Mouse (Mus musculus): ENCODE measurements around the gene Olfr165. TPM values are rescaled to one million over a fixed set of nuclear protein-coding genes. Genes with fewer than 3 reads are reported as not detected.
"Not testable (repeated sequence)": the region's sequence is repeated elsewhere in the genome, so short reads cannot be mapped to it uniquely, and the experiment has no call there.

The Olfr165 gene
- not detected in 2 replicates for polyA plus RNA-seq (2015; fragmentation: Nextera tagmentation; extraction: Ambion mirVana)

GRCm38 (mm10) chr16:19423034-19423433 lies at the start of gene Olfr165:
Olfr165 (minus strand) TSS chr16:19423134.
- no peak within 1 kb of the TSS for H3K27ac ChIP-seq (ENCODE audit: low read depth, low read length)
- ATAC-seq = no peak
- H3K36me3 ChIP-seq (ENCODE audit: control insufficient read depth, insufficient read depth, low read length) = no peaks in the 10 kb centered on the region
- whole genome bisulfite sequencing = 58% methylated on average over 1 of the region's 1 CpGs
- H3K4me3 ChIP-seq (ENCODE audit: low read length) = no peak within 1 kb of the TSS
- H3K4me1 ChIP-seq (ENCODE audit: control insufficient read depth, insufficient read depth, low read depth, low read length) = no peaks in the 10 kb centered on the region
- no peak within 1 kb of the TSS for H3K4me2 ChIP-seq (ENCODE audit: low read length)
- H3K9me3 ChIP-seq (ENCODE audit: control insufficient read depth, low read length) = no peaks in the 10 kb centered on the region
- no peaks in the 10 kb centered on the region for H3K27me3 ChIP-seq (replicated peaks; ENCODE audit: control insufficient read depth, insufficient read depth, low read length)
- H3K9ac ChIP-seq (ENCODE audit: low read depth, low read length) = no peak within 1 kb of the TSS

GRCm38 (mm10) chr16:19464365-19464764 lies 41.4 kb upstream of the Olfr165 start:
- Histone ChIP-seq H3K27ac (ENCODE audit: low read depth, low read length) (no peak overlapping the region), H3K27me3 (replicated peaks; ENCODE audit: control insufficient read depth, insufficient read depth, low read length) (no peaks in the 10 kb centered on the region), H3K4me2 (ENCODE audit: low read length) (no peak overlapping the region), H3K9ac (ENCODE audit: low read depth, low read length) (no peak overlapping the region), H3K36me3 (ENCODE audit: control insufficient read depth, insufficient read depth, low read length) (no peaks in the 10 kb centered on the region), H3K4me1 (ENCODE audit: control insufficient read depth, insufficient read depth, low read depth, low read length) (no peaks in the 10 kb centered on the region), H3K4me3 (ENCODE audit: low read length) (no peak overlapping the region), H3K9me3 (ENCODE audit: control insufficient read depth, low read length) (peaks cover 2% of the 10 kb centered on the region; the same call in 1 of the 2 replicates)
- WGBS = 100% methylated on average over 1 of the region's 1 CpGs
- no peak for ATAC-seq

GRCm38 (mm10) chr16:19458741-19459140 lies 35.8 kb upstream of the Olfr165 start:
- not testable (repeated sequence) for H3K27ac ChIP-seq (ENCODE audit: low read depth, low read length); ATAC-seq; H3K9ac ChIP-seq (ENCODE audit: low read depth, low read length); H3K27me3 ChIP-seq (replicated peaks; ENCODE audit: control insufficient read depth, insufficient read depth, low read length); H3K36me3 ChIP-seq (ENCODE audit: control insufficient read depth, insufficient read depth, low read length); H3K4me1 ChIP-seq (ENCODE audit: control insufficient read depth, insufficient read depth, low read depth, low read length); H3K9me3 ChIP-seq (ENCODE audit: control insufficient read depth, low read length); H3K4me3 ChIP-seq (ENCODE audit: low read length); H3K4me2 ChIP-seq (ENCODE audit: low read length)
- WGBS = 75% methylated on average over 4 of the region's 4 CpGs

GRCm38 (mm10) chr16:19387984-19388383 lies 35.0 kb downstream of the Olfr165 start:
- no peak overlapping the region for H3K27ac ChIP-seq (ENCODE audit: low read depth, low read length)
- WGBS = 64% methylated on average over 3 of the region's 3 CpGs
- no peaks in the 10 kb centered on the region for H3K27me3 ChIP-seq (replicated peaks; ENCODE audit: control insufficient read depth, insufficient read depth, low read length)
- no peaks in the 10 kb centered on the region for H3K4me1 ChIP-seq (ENCODE audit: control insufficient read depth, insufficient read depth, low read depth, low read length)
- no peaks in the 10 kb centered on the region for H3K36me3 ChIP-seq (ENCODE audit: control insufficient read depth, insufficient read depth, low read length)
- H3K4me2 ChIP-seq (ENCODE audit: low read length) = no peak overlapping the region
- ATAC-seq = no peak
- no peaks in the 10 kb centered on the region for H3K9me3 ChIP-seq (ENCODE audit: control insufficient read depth, low read length)
- no peak overlapping the region for H3K9ac ChIP-seq (ENCODE audit: low read depth, low read length)
- no peak overlapping the region for H3K4me3 ChIP-seq (ENCODE audit: low read length)

Other genes with a start within 250 kb of the Olfr165 start
- gene Olfr164, start 109.1 kb downstream of the Olfr165 start, polyA plus RNA-seq (2015; fragmentation: Nextera tagmentation; extraction: Ambion mirVana) = not detected in 2 replicates
- not detected in 2 replicates for gene Olfr166, start 60.6 kb upstream of the Olfr165 start, polyA plus RNA-seq (2015; fragmentation: Nextera tagmentation; extraction: Ambion mirVana)
- gene Olfr167, start 99.1 kb upstream of the Olfr165 start, polyA plus RNA-seq (2015; fragmentation: Nextera tagmentation; extraction: Ambion mirVana) = not detected in 2 replicates
- not detected in 2 replicates for gene Olfr168, start 112.4 kb upstream of the Olfr165 start, polyA plus RNA-seq (2015; fragmentation: Nextera tagmentation; extraction: Ambion mirVana)
- gene Olfr169, start 148.7 kb upstream of the Olfr165 start, polyA plus RNA-seq (2015; fragmentation: Nextera tagmentation; extraction: Ambion mirVana) = not detected in 2 replicates
- not detected in 2 replicates for gene Olfr170, start 188.7 kb upstream of the Olfr165 start, polyA plus RNA-seq (2015; fragmentation: Nextera tagmentation; extraction: Ambion mirVana)
- not detected in 2 replicates for gene Olfr171, start 206.8 kb upstream of the Olfr165 start, polyA plus RNA-seq (2015; fragmentation: Nextera tagmentation; extraction: Ambion mirVana)

All from hindbrain, embryonic 16.5 days (tissue).